Mouse (Mus musculus) embryonic facial prominence, embryonic 12.5 days (tissue): Measurements from ENCODE around the gene Pradc1. TPM values are rescaled to one million over a fixed set of nuclear protein-coding genes. Genes with fewer than 3 reads are reported as not detected.
A peak's percentile ranks its signal among the peaks of the same experiment; 100 is the strongest.

ENCODE experiments used
- ATAC-seq: fragments of 200-750 bp; cut with Nextera tagmentation; 2 replicates; pipeline ENCODE4 v1.8.0; 2017; ENCODE audit not compliant: insufficient number of reproducible peaks, insufficient read depth, low FRiP score, low TSS enrichment
- H3K27ac ChIP-seq: fragments of 300-500 bp; sonication (generic); 2 replicates; pipeline ENCODE4 v1.5.1; 2016; ENCODE audit warnings: mild to moderate bottlenecking
- H3K27me3 ChIP-seq: fragments of 300-500 bp; sonication (generic); 2 replicates; pipeline ENCODE4 v1.6.1; 2016; ENCODE audit warnings: mild to moderate bottlenecking, moderate library complexity
- H3K36me3 ChIP-seq: fragments of 300-500 bp; sonication (generic); 2 replicates; pipeline ENCODE4 v1.6.1; 2016; ENCODE audit warnings: mild to moderate bottlenecking
- H3K4me1 ChIP-seq: fragments of 300-500 bp; sonication (generic); 2 replicates; pipeline ENCODE4 v1.6.1; 2016
- H3K4me2 ChIP-seq: fragments of 300-500 bp; sonication (generic); replicated peaks from 2 replicates; pipeline ENCODE4 v1.6.1; 2016; ENCODE audit warnings: mild to moderate bottlenecking, moderate library complexity
- H3K4me3 ChIP-seq: fragments of 300-500 bp; sonication (generic); 2 replicates; pipeline ENCODE4 v1.5.1; 2016; ENCODE audit warnings: mild to moderate bottlenecking
- H3K9ac ChIP-seq: fragments of 300-500 bp; sonication (generic); 2 replicates; pipeline ENCODE4 v1.6.1; 2016; ENCODE audit warnings: mild to moderate bottlenecking, moderate library complexity
- H3K9me3 ChIP-seq: fragments of 300-500 bp; sonication (generic); 2 replicates; pipeline ENCODE4 v1.6.1; 2016; ENCODE audit warnings: mild to moderate bottlenecking, moderate library complexity
- WGBS: fragments of 180-500 bp; shearing (Covaris S2); methylation state at CpG from one replicate; pipeline ENCODE4 v1.1.7; 2016; 5-methylcytosine and 5-hydroxymethylcytosine counted together
- polyA plus RNA-seq: library from polyadenylated mRNA; unstranded; fragments of >200 nt; fragmentation: Nextera tagmentation; extraction: Ambion mirVana; gene quantifications from 2 replicates; pipeline ENCODE4 v1.2.1, GENCODE M21; 2016

Pradc1 gene
- polyA plus RNA-seq, 1 experiment from 2014 or later = 33.5 TPM

DNA sequence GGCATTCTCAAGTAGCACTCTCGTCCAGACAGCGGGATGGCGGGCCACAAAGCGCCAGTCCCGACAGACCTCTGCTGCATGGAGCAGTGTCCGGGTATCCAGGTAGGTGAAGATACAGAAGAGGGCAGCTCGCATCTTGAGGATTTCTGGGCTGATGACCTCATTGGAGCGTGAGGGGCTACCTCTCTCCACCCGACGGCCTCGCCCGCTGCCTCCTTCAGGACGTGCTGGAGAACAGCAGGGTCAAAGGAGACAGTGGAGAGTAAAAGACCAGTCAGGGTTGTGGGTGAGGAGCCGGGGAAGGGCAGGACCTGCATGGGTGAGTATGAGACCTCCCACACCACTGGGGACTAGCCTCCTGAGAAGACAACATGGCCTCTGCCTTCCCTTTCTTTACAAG, 26.6 kb upstream of the Pradc1 start:
- 35% methylated on average over 14 of the region's 14 CpGs for WGBS
- H3K27me3 ChIP-seq = peaks cover 48% of the 10 kb centered on the region
- H3K9me3 ChIP-seq = no peaks in the 10 kb centered on the region
- no peaks in the 10 kb centered on the region for H3K36me3 ChIP-seq
- no peaks in the 10 kb centered on the region for H3K4me1 ChIP-seq
- H3K4me3 ChIP-seq = no peak overlapping the region
- H3K4me2 ChIP-seq = no peak overlapping the region
- no peak overlapping the region for H3K9ac ChIP-seq
- no peak for ATAC-seq
- no peak overlapping the region for H3K27ac ChIP-seq

DNA sequence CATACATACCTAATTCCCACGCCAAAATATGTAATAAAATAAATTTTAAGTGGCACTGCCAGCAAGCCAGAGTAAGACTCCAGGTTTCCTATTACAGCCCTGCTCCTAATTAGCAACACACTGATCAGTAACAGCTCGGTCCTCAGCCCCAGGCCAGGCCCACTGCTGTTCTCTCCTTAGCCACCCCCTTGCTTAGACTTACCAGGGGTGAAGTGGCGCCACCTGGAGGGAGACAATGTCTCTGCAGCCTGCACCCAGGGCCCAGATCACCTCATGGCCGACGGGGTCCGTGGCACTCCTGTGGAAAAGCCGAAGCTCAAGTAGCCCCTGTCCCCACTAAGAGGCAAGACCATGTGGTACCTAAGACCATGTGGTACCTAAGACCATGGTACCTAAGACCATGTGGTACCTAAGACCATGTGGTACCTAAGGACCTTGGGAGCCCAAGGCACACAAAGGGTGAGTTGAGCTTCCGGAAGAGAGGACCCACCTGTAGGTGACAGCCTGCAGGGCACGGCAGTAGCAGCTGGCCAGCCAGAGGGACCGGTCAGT, 25.7 kb upstream of the Pradc1 start:
- H3K36me3 ChIP-seq = no peaks in the 10 kb centered on the region
- WGBS = 28% methylated on average over 10 of the region's 10 CpGs
- H3K4me1 ChIP-seq = no peaks in the 10 kb centered on the region
- H3K27ac ChIP-seq = no peak overlapping the region
- peaks cover 39% of the 10 kb centered on the region for H3K27me3 ChIP-seq
- 0 out of 2 replicates have a peak, but pooled peaks have one; percentile 32 for ATAC-seq
- no peak overlapping the region for H3K9ac ChIP-seq
- H3K9me3 ChIP-seq = no peaks in the 10 kb centered on the region
- H3K4me3 ChIP-seq = no peak overlapping the region
- no peak overlapping the region for H3K4me2 ChIP-seq

DNA sequence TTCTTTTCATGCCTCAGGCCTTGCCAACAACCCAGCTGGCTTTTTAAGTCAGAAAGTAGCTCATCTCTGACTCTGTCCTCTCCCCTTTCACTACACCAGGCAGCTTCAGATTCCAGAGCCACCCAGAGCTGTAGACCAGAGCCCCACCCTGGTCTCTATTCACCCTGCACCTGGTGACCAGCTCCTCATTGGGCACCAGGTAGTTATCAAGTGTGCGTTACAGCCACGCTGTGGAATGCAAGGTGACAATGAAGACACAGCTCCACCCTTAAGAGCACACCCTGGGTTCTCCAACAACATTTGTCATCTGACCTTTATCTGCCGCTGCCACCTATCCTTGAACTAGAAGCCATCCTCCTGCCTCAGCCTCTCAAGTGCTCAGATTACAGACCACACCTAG, 23.8 kb upstream of the Pradc1 start:
- no peak for ATAC-seq
- Histone ChIP-seq H3K36me3 (no peaks in the 10 kb centered on the region), H3K9me3 (no peaks in the 10 kb centered on the region), H3K4me2 (no peak overlapping the region), H3K27me3 (peaks cover 26% of the 10 kb centered on the region), H3K27ac (no peak overlapping the region), H3K4me1 (no peaks in the 10 kb centered on the region), H3K4me3 (no peak overlapping the region), H3K9ac (no peak overlapping the region)
- WGBS = 85% methylated on average over 3 of the region's 3 CpGs

DNA sequence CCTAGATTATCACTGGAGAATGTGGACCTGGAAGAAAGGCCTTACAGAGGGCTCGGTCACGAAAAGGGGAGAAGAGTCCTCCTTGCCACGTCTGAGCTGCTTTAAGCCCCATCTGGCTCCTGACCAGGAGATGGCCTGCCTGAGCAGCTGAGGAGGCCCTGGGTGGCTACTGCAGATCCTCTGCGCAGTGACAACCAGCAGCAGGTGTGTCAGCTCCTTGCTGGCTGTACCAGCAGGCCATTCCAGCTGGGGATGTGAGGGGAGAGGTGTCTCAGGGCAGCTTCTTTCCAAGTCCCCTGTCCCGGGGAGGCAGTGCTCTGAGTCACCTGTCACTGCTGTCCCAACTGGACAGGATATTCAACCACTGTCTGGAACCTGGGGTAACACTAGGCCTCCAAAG, 20.8 kb upstream of the Pradc1 start:
- WGBS = 50% methylated on average over 5 of the region's 5 CpGs
- H3K4me3 ChIP-seq = no peak overlapping the region
- peaks cover 26% of the 10 kb centered on the region for H3K36me3 ChIP-seq
- no peak overlapping the region for H3K9ac ChIP-seq
- H3K9me3 ChIP-seq = no peaks in the 10 kb centered on the region
- no peak overlapping the region for H3K4me2 ChIP-seq
- H3K27me3 ChIP-seq = peaks cover 7% of the 10 kb centered on the region; the same call in 1 of the 2 replicates
- H3K4me1 ChIP-seq = no peaks in the 10 kb centered on the region
- H3K27ac ChIP-seq = no peak overlapping the region
- ATAC-seq = no peak

DNA sequence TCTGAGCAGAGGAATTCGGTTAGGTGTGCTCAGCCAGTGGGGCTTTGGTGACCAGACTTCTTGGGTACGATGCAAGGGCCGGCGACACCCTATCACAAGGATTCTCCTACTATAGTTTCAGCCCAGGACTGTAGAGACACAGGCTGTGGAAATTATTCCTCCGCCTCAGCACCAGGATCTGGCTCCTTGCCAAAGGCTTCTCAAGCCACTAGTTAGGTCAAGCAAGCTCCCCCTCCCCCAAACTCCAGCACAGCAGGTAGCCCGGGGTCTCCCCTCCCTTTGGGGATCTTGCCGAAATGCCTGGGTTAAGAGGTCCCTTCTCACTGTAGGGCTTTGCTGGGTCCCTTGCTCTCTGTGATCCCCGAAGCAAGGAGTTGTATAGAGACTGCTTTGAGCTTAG, 20.2 kb upstream of the Pradc1 start:
- no peak overlapping the region for H3K4me2 ChIP-seq
- H3K27me3 ChIP-seq = 0 out of 2 replicates have a peak, but pooled peaks cover 3% of the 10 kb centered on the region
- no peaks in the 10 kb centered on the region for H3K4me1 ChIP-seq
- no peak for ATAC-seq
- H3K4me3 ChIP-seq = no peak overlapping the region
- H3K27ac ChIP-seq = no peak overlapping the region
- no peak overlapping the region for H3K9ac ChIP-seq
- 57% methylated on average over 8 of the region's 8 CpGs for WGBS
- H3K9me3 ChIP-seq = no peaks in the 10 kb centered on the region
- H3K36me3 ChIP-seq = peaks cover 32% of the 10 kb centered on the region

DNA sequence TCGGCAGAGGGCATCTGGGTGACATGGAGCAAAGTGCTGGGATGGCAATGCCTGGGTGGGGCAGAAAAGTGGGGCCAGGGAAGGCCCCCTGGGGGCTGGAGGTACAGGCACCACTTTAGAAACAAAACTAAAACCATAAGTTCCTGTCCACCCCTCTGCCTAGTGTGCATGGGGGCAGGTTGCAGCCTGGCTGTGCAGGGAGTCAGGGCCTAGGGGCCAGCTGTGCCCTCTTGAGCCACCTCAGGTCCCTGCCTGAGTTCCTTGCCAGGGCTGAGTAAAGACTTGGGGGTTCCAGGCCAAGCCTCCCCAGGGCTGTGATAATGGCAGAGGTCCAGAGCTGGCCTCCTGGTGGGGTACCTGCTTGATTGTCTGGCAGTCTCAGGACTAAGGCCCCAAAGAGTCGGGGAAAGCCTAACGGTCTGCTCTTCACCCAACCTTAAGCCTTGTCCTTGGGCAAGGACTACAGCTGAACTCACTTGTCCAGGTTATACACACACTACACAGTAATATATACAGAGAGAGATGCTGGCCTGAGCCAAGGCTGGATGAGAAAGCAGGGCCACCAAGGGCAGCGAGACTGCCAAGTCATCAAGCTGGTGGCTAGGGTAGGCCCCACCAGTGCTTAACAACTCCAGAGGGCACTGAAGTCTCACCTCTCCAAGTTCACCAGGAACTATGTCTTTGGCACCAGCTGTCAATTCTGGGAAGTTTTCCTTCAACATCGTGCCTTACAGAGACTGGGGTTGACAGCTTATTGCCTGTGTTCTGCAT, 18.1 kb upstream of the Pradc1 start:
- H3K4me3 ChIP-seq = no peak overlapping the region
- WGBS = 79% methylated on average over 5 of the region's 5 CpGs
- no peak overlapping the region for H3K27ac ChIP-seq
- no peaks in the 10 kb centered on the region for H3K9me3 ChIP-seq
- no peak overlapping the region for H3K4me2 ChIP-seq
- ATAC-seq = no peak
- H3K36me3 ChIP-seq = peaks cover 53% of the 10 kb centered on the region
- H3K4me1 ChIP-seq = no peaks in the 10 kb centered on the region
- no peak overlapping the region for H3K9ac ChIP-seq
- H3K27me3 ChIP-seq = 0 out of 2 replicates have a peak, but pooled peaks cover 3% of the 10 kb centered on the region

DNA sequence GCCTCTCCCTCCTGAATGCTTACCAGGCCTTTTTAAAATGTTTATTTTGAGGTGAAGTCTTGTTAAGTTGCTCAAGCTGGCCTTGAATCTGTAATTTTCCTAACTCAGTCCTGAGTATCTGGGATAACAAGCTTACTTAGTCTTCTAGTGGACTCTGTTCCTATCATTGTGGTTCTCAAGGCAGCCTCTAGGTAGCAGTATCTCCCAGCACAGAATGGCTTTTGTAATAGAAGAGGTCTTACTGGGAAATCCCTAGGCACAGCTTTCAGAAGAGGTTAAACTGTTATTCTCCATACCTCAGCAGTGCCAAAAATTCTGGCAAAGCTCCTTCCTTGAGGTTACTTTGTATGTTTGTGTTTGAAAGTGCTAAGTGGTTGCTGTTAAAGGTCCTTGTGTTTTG, 13.6 kb upstream of the Pradc1 start:
- H3K4me2 ChIP-seq = no peak overlapping the region
- H3K9me3 ChIP-seq = no peaks in the 10 kb centered on the region
- H3K27me3 ChIP-seq = no peaks in the 10 kb centered on the region
- peaks cover 96% of the 10 kb centered on the region for H3K36me3 ChIP-seq
- H3K9ac ChIP-seq = no peak overlapping the region
- H3K27ac ChIP-seq = no peak overlapping the region
- no peak for ATAC-seq
- no peak overlapping the region for H3K4me3 ChIP-seq
- no peaks in the 10 kb centered on the region for H3K4me1 ChIP-seq

DNA sequence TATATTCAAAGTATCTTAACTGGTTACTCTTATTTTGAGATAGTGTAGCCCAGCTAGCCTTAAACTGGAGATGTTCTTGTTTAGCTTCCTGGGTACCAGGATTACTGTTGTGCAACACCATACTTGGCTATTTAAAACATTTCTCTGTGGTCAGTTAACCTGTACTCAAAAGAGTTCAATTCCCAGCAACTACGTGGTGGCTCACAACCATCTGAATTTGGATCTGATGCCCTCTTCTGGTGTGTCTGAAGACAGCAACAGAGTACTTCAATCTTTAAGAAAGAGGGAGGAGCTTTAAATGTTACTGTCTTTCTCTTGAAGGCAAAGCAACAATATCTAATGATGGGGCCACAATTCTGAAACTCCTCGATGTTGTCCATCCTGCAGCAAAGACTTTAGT, 7.9 kb upstream of the Pradc1 start:
- H3K27me3 ChIP-seq = no peaks in the 10 kb centered on the region
- no peak overlapping the region for H3K4me2 ChIP-seq
- peaks cover 2% of the 10 kb centered on the region; the same call in 1 of the 2 replicates for H3K4me1 ChIP-seq
- ATAC-seq = no peak
- no peak overlapping the region for H3K27ac ChIP-seq
- H3K9ac ChIP-seq = no peak overlapping the region
- peaks cover 48% of the 10 kb centered on the region for H3K36me3 ChIP-seq
- no peaks in the 10 kb centered on the region for H3K9me3 ChIP-seq
- no peak overlapping the region for H3K4me3 ChIP-seq
- WGBS = 91% methylated on average over 2 of the region's 2 CpGs

DNA sequence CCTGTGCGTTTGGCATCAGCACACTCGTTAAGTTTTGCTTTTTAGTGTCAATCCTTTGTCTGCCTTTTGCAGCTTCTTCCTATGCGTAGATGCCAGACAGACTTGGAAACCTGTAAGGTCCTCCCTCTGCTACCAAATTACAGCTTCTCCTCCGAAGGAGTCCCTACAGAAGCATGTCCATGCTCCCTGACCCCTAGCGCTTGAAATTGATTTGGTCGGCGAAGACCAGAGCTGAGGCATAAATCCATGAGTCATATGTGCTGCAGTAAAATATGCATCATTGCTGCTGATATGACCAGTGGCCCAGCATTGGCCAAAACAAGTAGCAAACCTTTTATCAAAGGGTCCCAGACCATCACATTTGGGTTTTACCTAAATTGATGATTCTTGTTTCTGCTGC, 1.0 kb upstream of the Pradc1 start:
- Histone ChIP-seq H3K4me1 (peaks cover 25% of the 10 kb centered on the region), H3K4me3 (peak overlapping the region; percentile 74), H3K9me3 (no peaks in the 10 kb centered on the region), H3K4me2 (peak overlapping the region; percentile 94), H3K9ac (peak overlapping the region; percentile 76), H3K27ac (0 out of 2 replicates have a peak overlapping the region, but pooled peaks have one; percentile 95), H3K27me3 (no peaks in the 10 kb centered on the region), H3K36me3 (no peaks in the 10 kb centered on the region)
- WGBS = 7% methylated on average over 7 of the region's 7 CpGs
- no peak for ATAC-seq

DNA sequence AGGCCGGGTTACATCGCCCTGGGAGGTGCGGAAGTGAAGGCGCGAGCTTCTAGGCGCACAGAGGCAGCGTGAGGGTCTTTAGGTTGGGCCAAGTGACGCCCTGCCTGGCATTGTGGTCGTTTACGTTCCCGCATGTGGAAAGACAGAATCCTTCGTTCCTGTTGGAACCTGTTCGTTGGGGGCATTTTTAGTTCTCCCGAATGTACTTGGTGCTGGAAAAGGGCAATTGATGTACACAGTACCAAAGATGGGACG, 568 bp upstream of the Pradc1 start:
- H3K4me2 ChIP-seq = peak overlapping the region; percentile 94
- no peaks in the 10 kb centered on the region for H3K36me3 ChIP-seq
- no peaks in the 10 kb centered on the region for H3K9me3 ChIP-seq
- H3K27ac ChIP-seq = peak overlapping the region; percentile 95
- peaks cover 25% of the 10 kb centered on the region for H3K4me1 ChIP-seq
- WGBS = under 1% methylated on average over 15 of the region's 15 CpGs
- H3K27me3 ChIP-seq = no peaks in the 10 kb centered on the region
- peak overlapping the region; percentile 74 for H3K4me3 ChIP-seq
- ATAC-seq = no peak
- peak overlapping the region; percentile 76 for H3K9ac ChIP-seq

DNA sequence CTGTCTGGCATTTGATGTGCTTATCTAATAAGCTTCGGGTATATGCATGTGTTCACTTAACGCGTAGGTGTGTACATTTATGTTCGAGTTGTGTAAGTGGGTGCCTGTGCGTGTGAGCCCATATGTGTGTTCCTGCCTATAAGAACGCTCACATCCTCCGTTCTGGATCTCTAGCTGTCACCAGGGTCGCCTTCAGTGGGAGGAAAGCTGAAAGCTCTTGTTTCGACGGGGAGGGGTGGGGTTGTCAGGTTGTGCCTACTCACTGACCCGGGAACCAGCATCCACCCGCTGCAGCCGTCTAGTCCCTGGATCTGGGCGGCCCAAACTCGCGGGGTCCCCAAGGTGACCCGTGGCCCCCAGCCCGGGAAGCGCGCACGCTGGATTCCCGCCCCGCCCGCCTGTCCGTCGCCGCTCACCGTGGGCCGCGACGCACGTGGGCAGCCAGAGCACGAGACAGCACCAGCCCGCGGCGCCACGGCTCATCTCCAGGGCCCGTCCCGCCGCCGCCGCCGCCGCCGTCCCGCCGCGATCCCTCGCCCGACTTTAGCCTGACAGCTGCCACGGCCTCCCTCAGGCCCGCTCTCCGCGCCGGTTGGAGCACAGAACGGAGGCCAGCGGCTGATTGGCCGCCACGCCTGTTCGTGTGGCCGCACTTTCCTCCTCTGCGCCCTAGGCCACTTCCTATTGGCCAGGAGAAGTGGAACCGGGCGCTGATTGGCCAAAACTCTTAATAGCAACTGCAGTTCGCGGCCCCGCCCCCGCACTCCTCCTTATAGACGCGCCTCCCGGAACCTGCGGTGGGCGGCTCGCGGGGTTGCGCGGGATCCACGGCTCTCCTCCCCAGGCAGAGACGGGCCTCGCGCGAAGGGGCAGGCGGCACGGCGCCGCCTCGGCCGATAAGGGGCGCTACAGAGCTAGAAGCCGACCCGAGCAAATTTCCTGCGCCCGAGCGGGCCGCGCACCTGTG, 790 bp downstream of the Pradc1 start, which contains the start of gene Cct7:
TSS of gene Cct7 (plus strand) at position 818 of the 967 bp plus-strand sequence.
- Histone ChIP-seq H3K9me3 (no peaks in the 10 kb centered on the region), H3K27ac (peak within 1 kb of the TSS; percentile 95), H3K4me1 (peaks cover 25% of the 10 kb centered on the region), H3K9ac (peak within 1 kb of the TSS; percentile 76), H3K36me3 (peaks cover 11% of the 10 kb centered on the region), H3K27me3 (no peaks in the 10 kb centered on the region), H3K4me3 (peak within 1 kb of the TSS; percentile 74), H3K4me2 (peak within 1 kb of the TSS; percentile 94)
- 2% methylated on average over 95 of the region's 96 CpGs for WGBS
- ATAC-seq = peak; percentile 94
